Mouse (Mus musculus): ENCODE data around the gene Mcu.
A peak's percentile ranks its signal among the peaks of the same experiment; 100 is the strongest.

The Mcu gene

DNA sequence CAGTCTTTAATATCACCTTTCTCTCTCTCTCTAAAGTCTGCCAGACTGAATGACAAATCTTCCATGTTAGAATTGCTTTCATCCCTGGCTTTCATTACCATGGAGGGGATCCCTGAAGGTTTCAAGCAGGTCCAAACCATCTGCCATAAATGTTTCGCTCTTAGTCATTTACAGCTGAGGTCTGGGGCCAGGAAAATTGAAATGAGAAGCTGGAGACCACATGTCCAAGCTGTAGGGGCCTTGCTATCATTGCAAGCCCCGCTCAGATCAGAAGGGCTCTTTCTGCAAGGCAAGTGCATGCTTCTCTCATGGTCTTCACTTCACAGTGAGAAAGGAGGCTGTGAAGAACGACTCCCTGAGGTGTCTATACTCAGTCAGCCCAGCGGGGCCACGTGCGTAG lies 132.2 kb downstream of the Mcu start:
- DNase-seq, result no peak

DNA sequence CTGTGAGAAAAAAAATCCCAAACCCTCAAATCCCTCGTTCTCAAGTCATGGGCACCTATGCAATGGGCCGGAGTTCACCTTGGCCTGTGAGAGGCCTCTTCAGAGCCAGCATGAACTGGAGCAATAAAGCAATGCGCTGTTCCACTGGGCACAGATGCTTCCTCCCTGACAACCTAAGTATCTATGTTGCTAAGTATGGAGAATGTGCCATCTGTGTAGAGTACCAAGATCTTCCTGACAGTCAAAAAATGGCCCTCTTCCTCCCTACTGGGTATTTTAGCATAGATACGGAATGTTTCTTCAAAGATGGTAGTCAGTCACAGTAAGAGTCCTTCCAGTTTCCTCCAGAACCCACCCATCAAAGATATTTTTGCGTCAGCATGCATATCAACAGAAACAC lies 135.1 kb downstream of the Mcu start:
- no peak for DNase-seq

DNA sequence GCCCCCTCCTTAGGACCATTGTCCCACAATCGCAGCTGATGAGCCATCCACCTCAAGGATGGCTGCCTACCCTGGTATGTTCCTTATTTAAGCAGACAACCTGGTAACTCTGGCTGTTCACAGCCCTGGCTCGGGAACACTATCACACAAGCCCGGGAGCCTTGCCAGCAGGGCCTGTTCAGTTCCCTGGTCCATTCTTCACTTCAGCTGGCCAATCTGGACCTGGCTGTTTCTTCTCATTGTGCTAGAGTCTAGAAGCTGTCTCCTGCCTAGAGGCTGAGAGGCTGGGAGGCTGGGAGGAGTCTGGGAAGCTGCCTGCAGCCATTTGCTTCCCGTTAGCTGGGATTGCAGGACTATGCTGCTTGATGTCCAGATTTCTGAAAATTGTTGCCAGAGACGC lies 146.0 kb downstream of the Mcu start:
- DNase-seq, result no peak

DNA sequence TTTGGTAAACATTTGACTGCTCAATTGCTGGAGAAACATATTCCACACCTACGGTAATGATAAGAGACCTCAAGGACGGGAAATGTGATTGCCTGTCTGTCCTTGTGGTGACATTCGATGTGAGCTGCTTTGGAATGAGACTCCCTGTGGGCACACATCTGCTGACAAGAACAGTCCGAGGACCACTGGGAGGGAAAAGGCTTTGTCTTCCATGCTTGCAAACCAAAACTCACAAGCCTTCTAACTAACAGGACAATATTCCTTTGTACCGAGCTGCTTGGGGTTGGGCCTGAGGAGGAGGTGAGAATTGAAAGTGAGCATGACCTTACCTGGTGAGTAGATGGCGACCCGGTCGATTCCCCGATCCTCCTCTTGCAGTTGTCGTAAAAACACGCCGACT lies 149.2 kb downstream of the Mcu start:
- no peak for DNase-seq

DNA sequence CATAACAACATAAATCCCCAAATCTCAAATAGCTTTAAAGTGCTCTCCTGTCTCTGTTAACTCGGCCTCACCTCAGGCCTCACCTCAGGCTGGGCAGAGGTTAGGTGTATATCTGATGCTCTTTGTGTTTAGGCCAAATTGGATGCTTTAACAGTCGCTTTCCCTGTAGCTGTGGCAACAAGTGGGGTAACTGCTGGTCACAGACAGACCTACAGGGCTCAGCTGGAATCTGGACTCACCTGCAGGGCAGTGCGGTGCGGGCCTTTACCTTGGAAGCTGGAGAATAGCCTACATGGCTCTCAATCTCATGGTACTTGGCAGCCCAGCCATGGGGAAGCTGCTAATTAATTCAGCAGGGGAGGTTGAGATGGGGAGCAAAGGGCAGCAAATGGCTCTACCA lies 149.9 kb downstream of the Mcu start:
- no peak for DNase-seq

DNA sequence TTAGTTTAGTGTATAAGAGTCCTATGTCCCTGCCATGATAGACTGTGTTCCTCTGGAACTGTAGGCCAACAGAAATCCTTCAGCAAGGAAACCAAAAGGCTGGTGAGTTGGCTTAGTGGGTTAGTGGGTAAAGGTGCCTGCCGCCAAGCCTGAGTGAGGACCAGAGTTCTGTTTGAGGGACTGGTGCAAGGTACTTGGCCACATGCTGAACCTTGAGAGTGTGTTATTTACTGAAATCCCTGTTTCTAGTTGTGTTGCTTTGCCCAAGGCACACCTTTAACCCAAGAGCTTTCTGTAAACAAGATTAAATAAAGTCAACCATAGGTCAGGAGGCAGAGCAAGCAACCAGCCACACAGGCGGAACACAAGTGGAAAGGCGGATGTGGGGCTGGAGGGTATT lies 150.9 kb downstream of the Mcu start:
- DNase-seq, result no peak

DNA sequence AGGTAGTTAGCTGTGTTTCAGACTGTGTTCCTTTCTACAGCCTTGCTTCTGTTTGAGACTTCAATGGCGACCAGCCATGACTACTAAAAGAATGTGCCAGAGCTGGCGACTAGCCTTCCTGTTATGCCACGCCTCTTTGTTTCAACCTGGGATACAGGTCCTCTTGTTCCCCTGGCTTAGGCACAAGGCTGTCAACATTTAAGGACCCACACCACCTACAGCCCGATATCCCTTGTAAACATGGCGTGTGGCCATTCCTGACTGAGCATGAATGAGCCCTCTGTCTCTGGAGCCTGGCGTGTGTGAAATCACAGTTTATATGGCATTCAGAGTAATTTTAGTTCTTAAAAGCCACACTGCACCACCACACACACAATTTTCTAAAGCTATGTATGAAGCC lies 154.2 kb downstream of the Mcu start:
- DNase-seq, result no peak

DNA sequence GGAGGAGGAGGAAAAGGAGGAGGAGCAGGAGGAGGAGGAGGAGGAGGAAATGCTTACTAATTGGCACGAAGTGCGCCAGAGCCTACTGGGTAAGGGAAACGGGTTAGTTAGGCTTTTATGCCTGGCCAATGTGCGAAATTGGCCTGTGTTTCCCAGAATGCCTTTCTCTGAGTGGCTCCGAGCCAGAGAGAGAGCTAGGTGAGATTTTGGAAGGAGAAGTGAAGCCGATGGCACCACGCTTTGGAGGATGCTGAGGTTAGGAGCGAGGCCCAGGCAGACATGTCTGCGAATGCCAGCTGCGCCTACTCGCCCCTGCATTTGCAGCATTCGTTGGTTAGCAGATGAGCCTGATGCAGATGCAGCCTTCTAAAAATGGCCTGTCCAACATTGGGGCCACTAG lies 156.7 kb downstream of the Mcu start:
- peak in 1 of 2 experiments; percentile 21 for DNase-seq

DNA sequence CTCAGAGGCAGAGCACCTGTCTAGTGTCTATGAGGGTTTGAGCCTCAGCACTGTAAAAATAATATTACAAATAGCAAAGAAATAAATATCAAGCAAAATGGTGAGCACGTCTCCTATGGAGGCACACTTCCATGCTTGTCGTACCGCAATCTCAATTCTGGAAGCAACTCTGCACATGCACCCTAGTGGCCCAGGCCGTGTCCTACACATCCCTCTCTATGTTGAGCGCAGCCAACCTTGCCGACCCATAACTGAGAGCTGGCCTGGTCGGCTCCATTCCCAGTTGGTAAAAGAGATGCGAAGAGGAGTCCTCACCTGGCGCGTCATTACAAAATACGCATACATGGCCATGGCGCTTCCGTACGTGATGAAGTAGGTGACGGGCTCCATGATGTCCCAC lies 161.9 kb downstream of the Mcu start:
- no peak for DNase-seq

DNA sequence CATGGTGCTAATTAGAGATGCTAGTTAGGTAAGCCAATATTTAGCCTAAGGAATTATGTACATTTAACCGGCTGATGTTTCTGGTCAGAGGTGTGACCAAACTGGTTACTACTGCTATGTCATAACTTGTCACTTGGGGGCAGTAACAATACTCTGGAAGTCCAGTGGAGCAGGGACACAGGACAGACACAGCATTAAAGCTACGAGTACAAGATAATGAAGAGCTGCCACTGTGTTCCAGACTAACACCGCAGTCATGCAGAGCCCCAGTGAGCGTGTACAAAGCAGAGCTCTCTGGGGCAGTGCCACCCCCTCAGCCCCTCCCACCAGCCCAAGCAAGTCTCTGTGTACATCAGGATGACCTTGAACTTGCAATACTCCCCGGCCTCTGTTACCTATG lies 164.7 kb downstream of the Mcu start:
- no peak for DNase-seq

DNA sequence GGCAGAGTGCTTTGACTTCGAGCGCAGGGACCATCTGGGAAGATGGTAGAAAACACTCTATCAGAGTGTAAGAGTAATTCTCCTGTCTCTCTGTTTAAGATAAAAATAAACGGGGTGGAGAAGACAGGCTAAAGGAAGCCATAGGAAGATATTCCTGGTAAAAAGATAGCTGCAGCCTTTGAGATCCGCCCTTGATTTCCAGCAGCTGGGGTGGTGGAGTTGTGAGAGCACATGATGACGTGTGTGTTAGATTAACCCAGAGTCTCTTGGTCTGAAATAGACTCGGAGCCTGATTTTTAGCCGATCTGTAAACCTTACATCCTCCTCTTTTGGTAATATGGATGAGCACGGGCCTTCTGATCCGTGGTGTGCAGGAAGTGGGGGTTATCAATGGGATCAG lies 168.9 kb downstream of the Mcu start:
- no peak for DNase-seq

DNA sequence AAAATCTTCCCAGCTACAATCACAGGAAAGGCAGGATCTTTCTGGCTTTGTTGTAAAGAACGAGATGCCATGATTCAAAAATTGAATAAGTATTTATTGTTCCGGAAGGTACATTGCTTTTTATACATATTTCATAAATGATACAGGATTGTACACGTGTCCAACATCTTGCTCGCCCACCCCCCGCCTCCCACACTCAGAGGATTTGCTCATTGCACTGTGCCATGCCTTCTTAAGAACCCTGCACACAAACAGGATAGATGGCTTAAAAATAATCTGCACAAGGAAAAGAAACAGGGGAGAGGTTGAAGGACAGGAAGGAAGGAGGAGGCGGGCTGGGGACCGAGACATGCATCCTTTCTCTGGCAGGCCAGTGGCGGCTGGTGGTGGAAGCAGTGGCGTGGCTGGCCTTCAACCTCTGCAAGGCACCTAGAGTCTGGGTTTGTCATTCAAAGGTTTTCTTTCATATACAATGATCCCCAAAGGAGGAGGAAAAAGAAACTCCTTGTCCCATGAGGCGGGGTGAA lies 169.5 kb downstream of the Mcu start:
- DNase-seq, result no peak

DNA sequence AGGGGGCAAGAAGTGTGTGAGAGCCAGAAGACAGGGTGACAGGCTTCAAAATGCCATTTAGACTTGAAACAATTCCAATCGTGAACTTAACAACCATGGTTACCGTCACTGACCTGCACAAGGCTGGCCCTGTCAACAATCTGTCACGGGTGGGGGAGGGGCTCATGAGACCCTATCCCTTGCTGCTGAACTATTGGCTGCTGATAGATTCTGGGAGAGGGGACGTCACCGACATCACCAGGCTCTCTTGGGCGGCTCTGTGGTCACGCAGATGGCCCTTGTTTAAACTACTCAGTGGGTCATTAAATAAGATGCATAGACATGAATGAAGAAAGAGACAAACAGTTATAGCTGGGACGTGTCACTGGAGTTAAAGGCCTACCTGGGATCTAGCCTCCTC lies 171.9 kb downstream of the Mcu start:
- no peak for DNase-seq

DNA sequence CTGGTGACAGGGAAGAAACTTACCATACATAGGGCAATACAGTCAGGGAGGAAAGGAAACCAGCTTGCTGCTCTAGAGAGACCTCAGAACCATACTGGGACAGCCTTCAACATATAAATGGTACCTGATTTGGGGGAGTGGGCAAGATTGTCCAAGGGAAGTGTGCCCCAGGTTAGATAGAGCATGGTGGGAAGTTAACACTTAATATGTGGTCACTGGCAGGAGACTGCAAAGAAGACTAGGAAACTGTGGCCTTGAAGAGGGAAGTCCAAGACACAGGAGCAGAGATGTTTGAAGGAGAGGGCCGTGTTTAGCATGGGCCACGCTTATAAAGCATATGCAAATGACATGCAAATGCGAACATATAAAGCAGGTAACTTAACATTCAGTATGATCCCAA lies 172.4 kb downstream of the Mcu start:
- DNase-seq, result no peak

DNA sequence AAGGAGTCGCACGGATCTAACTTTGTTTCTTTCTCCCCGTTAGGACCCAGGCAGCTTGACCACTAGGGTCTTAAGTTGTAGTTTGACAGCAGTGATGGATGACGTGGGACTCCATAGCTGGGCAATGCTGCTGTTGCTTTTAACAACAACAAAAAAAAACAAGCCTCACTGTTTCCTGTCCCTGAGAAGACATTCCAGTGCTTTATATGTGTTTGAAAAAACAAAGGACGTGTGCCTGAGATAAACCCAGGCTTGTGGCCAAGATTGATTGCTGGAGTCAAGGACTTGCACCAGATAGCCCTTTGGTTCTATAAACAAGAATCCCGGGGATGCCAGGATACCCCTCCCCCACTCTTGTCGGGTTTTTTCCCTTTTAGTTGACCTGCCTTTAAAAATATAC lies 173.3 kb downstream of the Mcu start:
- DNase-seq, result peak in 1 of 2 experiments; percentile 11

DNA sequence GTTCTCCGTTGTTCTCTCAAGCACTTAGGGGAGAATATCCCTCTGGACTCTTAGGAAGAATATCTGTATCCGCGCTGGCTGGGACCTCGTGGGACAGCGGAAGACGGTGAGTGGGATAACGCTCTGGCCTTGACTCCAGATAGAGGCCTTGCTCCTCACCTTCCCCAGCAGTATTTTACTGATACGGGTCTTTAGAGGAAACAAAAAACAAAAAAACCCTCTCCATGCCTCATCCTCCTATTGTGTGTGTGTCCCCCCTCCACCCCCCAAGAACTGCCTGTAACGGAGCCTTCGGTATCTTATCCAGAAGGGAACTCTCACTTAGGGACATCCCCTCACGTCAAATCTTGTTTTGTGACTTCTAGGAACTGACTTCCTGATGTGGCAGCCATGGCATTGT lies 174.8 kb downstream of the Mcu start, which contains the start of gene Oit3:
TSS of gene Oit3 (minus strand) at position 44 of the 400 bp plus-strand sequence.
- DNase-seq, result no peak

DNA sequence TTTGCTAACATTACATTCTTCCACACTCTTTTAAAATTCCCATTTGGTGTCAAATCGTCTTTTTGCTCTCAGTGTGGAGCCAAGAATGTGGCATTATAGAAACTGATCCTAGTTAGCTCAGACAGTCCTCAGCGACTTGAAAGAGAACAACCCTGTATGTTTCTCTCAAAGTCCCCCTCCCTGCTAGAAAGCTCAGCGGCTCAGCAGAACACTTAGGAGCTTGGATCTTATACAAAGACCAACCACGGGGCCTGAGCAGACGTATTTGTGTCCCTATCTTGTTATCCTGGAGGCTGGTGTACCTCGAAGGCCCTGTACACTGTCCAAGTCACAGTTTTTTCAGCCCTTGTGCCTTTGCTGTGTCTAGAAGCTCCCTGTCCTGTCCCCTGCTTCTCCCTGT lies 176.3 kb downstream of the Mcu start:
- DNase-seq, result no peak

DNA sequence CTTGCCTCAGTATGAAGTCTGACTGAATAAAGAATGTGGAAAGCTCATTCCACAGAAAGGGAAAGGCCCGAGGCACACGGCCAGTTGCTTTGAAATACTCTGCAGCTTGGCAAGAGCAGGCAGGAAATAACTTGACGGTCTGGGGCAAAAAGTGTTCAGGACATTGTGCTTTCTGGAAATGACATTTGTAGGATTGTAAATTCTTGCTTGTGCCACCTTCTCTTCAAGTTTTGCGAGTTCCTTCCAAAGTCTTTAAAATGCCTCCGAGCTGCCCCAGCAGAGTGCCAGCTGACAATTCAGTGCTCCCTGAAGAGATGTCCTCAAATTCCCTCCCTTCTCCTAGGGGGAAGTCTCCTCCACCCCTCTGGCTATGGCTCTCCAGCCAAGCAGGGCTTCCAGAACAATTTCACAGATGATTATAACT lies 177.0 kb downstream of the Mcu start:
- DNase-seq, result peak; percentile 33 to 52

DNA sequence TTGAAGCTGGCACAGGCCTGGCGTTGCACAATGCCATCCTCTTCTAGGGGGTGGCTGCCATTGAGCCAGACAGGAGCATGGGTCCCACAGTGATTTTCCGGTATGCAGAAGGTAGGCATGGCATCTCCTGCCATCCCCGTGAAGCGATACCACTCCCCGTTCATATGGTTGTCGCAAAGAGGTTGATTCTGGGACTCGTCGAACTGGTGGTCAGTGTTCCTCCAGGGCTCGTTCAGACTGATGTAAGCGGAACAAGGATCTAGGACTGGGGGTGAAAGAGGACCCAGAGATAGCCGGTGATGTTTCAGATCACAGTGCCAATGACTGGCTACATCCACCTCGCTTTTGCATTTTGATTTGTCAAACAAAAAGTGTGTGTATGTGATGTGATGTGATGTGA lies 177.8 kb downstream of the Mcu start:
- DNase-seq, result no peak

DNA sequence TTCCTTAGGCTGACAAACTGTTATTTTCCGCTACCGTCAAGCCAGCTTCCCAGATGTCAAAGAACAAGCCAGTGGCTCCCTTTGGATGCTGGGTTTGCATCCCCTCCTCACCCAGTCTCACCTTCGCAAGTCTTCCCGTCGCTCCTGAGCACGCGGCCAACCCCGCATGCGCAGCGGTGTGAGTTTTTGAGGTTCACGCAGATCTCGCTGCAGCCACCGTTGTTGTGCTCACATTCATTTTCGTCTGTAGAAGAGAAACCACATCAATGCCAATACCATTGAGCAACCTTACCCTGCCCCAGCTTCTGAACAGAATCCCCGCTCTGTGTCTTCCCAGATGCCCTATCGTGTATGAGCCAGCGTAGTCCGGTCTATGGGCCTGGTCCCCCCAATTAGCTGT lies 180.7 kb downstream of the Mcu start:
- DNase-seq, result no peak

DNA sequence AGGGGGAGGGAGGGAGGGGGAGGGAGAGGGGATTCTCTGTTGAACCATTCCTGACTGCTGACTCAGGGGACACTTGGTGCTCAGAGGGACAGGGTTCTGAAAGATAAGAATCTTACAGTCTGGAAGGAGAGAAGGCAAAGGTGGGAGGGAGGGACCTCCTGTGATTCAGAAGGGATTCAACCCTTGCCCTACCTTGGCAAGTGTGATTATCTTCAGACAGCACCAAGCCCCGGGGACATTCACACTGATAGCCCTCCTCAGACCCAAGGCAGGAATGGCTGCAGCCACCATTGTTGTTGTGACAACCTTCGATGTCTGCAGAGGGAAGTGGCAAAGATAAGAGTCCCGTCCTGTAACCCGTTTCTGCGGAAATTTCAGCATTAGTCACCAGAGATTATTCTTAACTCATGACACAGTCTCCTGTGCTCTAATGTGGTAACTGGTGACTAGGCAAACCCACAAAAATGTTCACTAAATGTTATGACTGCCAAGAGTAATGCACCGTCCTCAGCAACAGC lies 185.7 kb downstream of the Mcu start:
- no peak for DNase-seq

DNA sequence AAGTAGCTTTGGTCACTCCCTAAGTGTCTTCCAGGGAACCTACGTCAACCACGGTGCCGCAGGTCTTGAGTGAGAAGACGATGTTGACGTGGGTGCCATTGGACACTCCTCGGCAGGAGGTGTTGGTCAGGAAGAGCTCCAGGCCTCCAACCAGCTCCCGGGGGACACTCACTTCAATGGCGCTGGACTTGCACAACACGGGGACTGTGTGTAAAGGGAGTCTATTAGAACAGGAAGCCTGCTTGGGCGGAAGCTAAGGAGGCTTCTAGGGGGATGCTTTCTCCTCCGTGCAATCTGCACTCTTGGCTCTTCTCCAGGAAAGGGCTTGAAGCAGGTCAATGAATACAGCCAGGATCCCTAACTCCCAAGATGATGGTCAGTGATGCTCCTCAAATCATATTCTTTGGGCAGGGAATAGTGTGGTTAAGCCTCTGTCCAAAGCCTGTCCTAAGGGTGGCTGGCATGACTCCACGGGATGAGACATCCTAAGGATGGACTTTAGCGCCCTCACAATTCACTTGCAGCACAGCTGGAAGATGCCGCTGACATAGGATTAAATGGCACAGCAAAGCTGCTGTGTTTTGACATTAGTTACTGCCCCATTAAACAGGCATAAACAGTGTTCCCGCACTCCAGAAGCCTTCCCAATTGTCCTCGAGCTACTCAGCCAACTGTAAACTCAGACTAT lies 186.9 kb downstream of the Mcu start:
- DNase-seq, result no peak

DNA sequence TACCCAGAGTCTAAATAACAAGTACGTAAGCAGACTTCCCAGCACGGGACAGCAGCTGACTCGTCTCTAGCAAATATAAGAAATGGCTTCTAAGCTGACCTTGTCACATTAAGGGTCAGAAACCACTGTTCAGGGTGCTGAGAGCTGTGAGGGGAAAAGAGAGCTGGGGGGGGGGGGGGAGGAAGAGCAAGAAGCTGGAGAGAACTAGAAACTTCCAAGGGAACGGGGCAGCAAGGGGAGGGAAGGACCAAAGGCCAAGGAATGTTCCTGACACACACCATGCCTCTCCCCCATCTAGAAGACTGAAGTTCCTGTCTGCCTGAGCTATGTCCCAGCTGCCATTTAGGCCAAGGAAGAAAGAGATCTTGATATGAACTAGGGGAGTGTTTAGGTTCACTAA lies 190.1 kb downstream of the Mcu start:
- DNase-seq, result peak in 1 of 2 experiments; percentile 19

DNA sequence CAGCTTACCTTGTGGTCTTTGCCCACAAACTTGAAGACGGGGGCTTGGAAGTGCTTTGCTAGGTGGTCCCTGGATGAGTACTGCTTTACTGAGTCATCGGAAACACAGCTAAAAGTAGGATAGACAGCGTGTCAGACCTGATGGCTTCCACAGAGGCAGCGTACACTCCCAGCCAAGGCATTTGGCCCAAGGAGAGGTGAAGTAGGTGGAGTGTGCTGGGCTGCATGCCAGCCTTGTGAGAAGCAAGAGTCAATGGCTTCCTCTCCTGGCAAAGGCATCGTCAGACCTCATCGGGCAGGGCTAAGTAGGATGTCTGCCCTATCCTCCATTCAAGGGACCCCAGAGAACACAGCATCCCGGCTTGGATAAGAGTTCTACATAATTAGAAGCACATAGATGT lies 191.1 kb downstream of the Mcu start:
- peak; percentile 26 to 60 for DNase-seq

DNA sequence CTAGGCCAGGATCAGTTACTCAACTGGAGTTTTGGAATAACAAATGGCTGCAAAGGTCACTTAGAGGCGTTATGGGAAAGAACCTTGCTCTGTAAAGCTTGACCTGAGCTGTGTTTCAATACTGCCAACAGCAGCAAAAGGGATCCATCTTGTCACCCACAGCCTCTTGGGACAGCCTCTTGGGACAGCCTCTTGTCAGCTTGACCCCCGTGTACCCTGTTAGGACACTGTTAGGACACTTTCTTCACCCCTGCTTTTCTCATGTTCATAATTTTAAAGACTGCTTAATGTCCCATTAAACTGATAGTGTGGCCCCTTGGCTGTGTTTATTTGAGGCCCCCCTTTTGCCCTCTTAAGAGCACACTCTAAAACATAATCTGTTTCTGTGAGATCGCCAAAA lies 192.0 kb downstream of the Mcu start:
- DNase-seq, result peak in 1 of 2 experiments; percentile 27

Measured in kidney, adult 8-10 months (tissue).